Mouse (Mus musculus): Measurements from ENCODE around the gene Myl12a. TPM values are rescaled to one million over a fixed set of nuclear protein-coding genes. Genes with fewer than 3 reads are reported as not detected.
A peak's percentile ranks its signal among the peaks of the same experiment; 100 is the strongest.

The Myl12a gene
- 375 and 403 TPM in 2 replicates for polyA plus RNA-seq (2014; fragmentation: Nextera tagmentation; extraction: Ambion mirVana)

DNA sequence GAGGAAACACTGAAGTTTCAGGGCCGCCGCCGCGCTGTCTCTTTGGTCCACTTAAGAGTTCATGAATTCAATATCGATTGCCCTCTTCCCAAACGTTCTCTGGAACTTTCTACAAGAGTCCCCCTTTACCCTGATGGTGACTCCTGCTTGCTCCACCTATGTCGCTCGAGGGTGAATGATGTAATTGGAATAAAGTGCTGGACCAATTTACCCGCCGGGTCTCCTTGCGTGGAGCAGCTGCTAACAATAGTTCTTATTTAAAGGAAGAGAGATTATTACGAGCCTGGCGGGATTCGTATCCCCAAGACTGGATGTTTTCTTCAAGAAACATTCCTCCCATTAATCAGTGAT lies at the start of gene Myl12a:
Gene Myl12a, minus strand, starts transcription at position 135 of the 351 bp plus-strand sequence.
- Histone ChIP-seq H3K4me3 (ENCODE audit: low read depth, low read length) (peak within 1 kb of the TSS; percentile 90), H3K27ac (ENCODE audit: low read depth, low read length) (peak within 1 kb of the TSS; percentile 91), H3K36me3 (ENCODE audit: control insufficient read depth, insufficient read depth, low read length) (no peaks in the 10 kb centered on the region), H3K4me2 (peak within 1 kb of the TSS; percentile 66), H3K9ac (ENCODE audit: low read length) (peak within 1 kb of the TSS; percentile 88), H3K4me1 (ENCODE audit: control insufficient read depth, insufficient read depth, low read length) (peaks cover 8% of the 10 kb centered on the region), H3K9me3 (ENCODE audit: control insufficient read depth, low read length) (no peaks in the 10 kb centered on the region), H3K27me3 (ENCODE audit: control insufficient read depth, insufficient read depth, low read length) (no peaks in the 10 kb centered on the region)
- no peak for DNase-seq (ENCODE audit: low spot score, missing footprints)
- WGBS = 16% methylated on average over 14 of the region's 14 CpGs
- peak; percentile 47 for ATAC-seq (ENCODE audit: low FRiP score)

DNA sequence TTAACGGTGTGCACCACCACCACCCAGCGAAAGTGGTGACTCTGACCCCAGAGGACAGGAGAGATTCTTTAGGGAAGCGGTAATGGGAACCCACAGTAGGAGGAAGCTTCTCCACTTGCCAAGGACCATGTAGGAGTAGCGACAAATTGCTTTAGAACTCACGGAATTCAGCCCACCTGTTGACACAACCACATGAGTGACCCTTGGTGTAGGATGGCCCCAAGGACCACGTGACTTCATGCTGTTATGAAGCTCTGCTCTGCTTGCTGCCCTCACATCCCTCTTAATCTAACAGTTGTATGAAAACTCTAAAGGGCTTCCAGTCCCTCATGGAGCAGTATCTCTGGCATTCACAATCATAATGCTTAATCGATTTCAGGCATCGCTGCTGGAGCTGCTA lies 46.6 kb upstream of the Myl12a start:
- Histone ChIP-seq H3K27ac (ENCODE audit: low read depth, low read length) (no peak overlapping the region), H3K9ac (ENCODE audit: low read length) (no peak overlapping the region), H3K27me3 (ENCODE audit: control insufficient read depth, insufficient read depth, low read length) (no peaks in the 10 kb centered on the region), H3K36me3 (ENCODE audit: control insufficient read depth, insufficient read depth, low read length) (no peaks in the 10 kb centered on the region), H3K4me1 (ENCODE audit: control insufficient read depth, insufficient read depth, low read length) (no peaks in the 10 kb centered on the region), H3K4me3 (ENCODE audit: low read depth, low read length) (no peak overlapping the region), H3K9me3 (ENCODE audit: control insufficient read depth, low read length) (no peaks in the 10 kb centered on the region), H3K4me2 (no peak overlapping the region)
- ATAC-seq (ENCODE audit: low FRiP score) = no peak
- DNase-seq (ENCODE audit: low spot score, missing footprints) = no peak
- WGBS = 87% methylated on average over 8 of the region's 8 CpGs

DNA sequence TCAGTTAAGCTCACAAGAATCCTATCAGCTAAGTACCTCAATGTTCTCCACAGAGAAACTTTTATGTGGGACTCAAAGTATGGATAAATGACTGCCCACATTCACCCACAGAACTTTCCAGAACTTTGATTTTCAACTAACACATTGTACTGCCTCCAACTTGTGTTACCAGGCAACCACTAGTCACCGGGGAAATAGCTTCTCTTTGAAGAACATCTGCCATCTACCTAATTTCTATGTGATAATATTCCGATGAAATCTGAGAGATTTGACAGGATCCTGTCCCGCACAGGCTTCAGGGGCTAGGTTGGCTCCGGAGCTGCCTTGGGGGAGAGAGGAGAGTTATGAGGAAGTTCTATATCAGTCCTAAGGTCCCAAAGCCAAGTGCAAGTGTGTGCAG lies 44.2 kb upstream of the Myl12a start:
- H3K4me1 ChIP-seq (ENCODE audit: control insufficient read depth, insufficient read depth, low read length) = no peaks in the 10 kb centered on the region
- ATAC-seq (ENCODE audit: low FRiP score) = no peak
- WGBS = 91% methylated on average over 4 of the region's 4 CpGs
- DNase-seq (ENCODE audit: low spot score, missing footprints) = peak; percentile 67
- H3K9me3 ChIP-seq (ENCODE audit: control insufficient read depth, low read length) = no peaks in the 10 kb centered on the region
- H3K27me3 ChIP-seq (ENCODE audit: control insufficient read depth, insufficient read depth, low read length) = no peaks in the 10 kb centered on the region
- no peak overlapping the region for H3K9ac ChIP-seq (ENCODE audit: low read length)
- no peak overlapping the region for H3K27ac ChIP-seq (ENCODE audit: low read depth, low read length)
- H3K4me3 ChIP-seq (ENCODE audit: low read depth, low read length) = no peak overlapping the region
- H3K4me2 ChIP-seq = no peak overlapping the region
- H3K36me3 ChIP-seq (ENCODE audit: control insufficient read depth, insufficient read depth, low read length) = no peaks in the 10 kb centered on the region

DNA sequence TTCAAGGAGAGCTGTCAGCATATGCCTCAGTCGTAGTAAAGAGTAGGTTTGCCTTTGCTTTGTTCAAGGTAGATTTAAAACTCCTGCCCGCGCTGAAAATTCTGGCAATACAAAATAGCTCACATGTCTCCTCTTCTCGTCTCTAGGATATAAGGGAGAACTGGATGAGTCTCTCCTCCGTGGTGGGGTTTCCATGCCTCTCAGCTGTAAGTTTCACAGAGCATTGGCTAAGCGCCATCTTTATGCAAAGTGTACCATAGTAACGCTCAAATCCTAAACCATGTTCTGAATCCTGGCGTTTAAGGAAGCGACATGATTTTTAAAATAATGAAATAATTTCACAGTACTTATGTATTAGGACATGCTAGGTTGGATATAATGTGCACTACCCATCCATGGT lies 42.9 kb upstream of the Myl12a start:
- Histone ChIP-seq H3K36me3 (ENCODE audit: control insufficient read depth, insufficient read depth, low read length) (no peaks in the 10 kb centered on the region), H3K27ac (ENCODE audit: low read depth, low read length) (no peak overlapping the region), H3K4me1 (ENCODE audit: control insufficient read depth, insufficient read depth, low read length) (no peaks in the 10 kb centered on the region), H3K4me3 (ENCODE audit: low read depth, low read length) (no peak overlapping the region), H3K27me3 (ENCODE audit: control insufficient read depth, insufficient read depth, low read length) (no peaks in the 10 kb centered on the region), H3K9ac (ENCODE audit: low read length) (no peak overlapping the region), H3K4me2 (no peak overlapping the region), H3K9me3 (ENCODE audit: control insufficient read depth, low read length) (no peaks in the 10 kb centered on the region)
- DNase-seq (ENCODE audit: low spot score, missing footprints) = peak; percentile 57
- ATAC-seq (ENCODE audit: low FRiP score) = no peak
- 92% methylated on average over 9 of the region's 9 CpGs for WGBS

DNA sequence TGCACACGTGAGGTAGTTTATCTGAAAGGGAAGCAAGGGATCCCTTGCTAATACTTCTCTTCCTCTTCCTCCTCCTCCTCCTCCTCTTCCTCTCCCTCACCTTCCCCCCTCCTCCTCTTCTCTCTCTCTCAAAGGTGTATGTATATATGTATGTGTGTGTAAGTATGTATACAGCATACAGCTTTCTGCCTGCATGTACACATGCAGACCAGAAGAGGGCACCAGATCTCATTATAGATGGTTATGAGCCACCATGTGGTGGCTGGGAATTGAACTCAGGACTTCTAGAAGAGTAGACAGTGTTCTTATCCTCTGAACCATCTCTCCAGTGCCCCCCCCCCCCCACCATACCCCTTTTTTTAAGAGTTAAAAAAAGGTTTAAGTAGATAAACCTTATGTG lies 40.0 kb upstream of the Myl12a start:
- no peak overlapping the region for H3K9ac ChIP-seq (ENCODE audit: low read length)
- peaks cover 6% of the 10 kb centered on the region for H3K4me1 ChIP-seq (ENCODE audit: control insufficient read depth, insufficient read depth, low read length)
- no peak overlapping the region for H3K27ac ChIP-seq (ENCODE audit: low read depth, low read length)
- no peak overlapping the region for H3K4me2 ChIP-seq
- no peaks in the 10 kb centered on the region for H3K9me3 ChIP-seq (ENCODE audit: control insufficient read depth, low read length)
- H3K36me3 ChIP-seq (ENCODE audit: control insufficient read depth, insufficient read depth, low read length) = no peaks in the 10 kb centered on the region
- WGBS = 100% methylated on average over 1 of the region's 1 CpGs
- no peaks in the 10 kb centered on the region for H3K27me3 ChIP-seq (ENCODE audit: control insufficient read depth, insufficient read depth, low read length)
- DNase-seq (ENCODE audit: low spot score, missing footprints) (peak; percentile 23), ATAC-seq (ENCODE audit: low FRiP score) (no peak)
- no peak overlapping the region for H3K4me3 ChIP-seq (ENCODE audit: low read depth, low read length)

DNA sequence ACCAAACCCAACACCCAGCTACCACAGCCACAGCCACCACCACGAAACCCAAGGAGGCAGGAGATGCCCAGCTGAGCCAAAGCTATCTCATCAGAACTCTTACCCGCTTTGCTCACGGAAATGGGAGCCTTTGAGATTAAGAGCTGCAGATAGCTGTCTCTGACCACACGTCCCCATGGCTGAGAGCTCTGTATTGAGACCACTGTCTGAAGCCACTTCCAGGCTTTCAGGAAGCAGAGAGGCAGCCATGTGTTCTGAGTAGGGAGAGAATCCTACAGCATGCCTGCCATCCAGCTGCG lies 37.9 kb upstream of the Myl12a start:
- H3K4me3 ChIP-seq (ENCODE audit: low read depth, low read length) = no peak overlapping the region
- H3K27me3 ChIP-seq (ENCODE audit: control insufficient read depth, insufficient read depth, low read length) = no peaks in the 10 kb centered on the region
- no peak overlapping the region for H3K27ac ChIP-seq (ENCODE audit: low read depth, low read length)
- 63% methylated on average over 5 of the region's 5 CpGs for WGBS
- H3K4me1 ChIP-seq (ENCODE audit: control insufficient read depth, insufficient read depth, low read length) = peaks cover 6% of the 10 kb centered on the region
- no peak for DNase-seq (ENCODE audit: low spot score, missing footprints)
- H3K9ac ChIP-seq (ENCODE audit: low read length) = no peak overlapping the region
- H3K36me3 ChIP-seq (ENCODE audit: control insufficient read depth, insufficient read depth, low read length) = no peaks in the 10 kb centered on the region
- no peak for ATAC-seq (ENCODE audit: low FRiP score)
- H3K4me2 ChIP-seq = no peak overlapping the region
- H3K9me3 ChIP-seq (ENCODE audit: control insufficient read depth, low read length) = no peaks in the 10 kb centered on the region

DNA sequence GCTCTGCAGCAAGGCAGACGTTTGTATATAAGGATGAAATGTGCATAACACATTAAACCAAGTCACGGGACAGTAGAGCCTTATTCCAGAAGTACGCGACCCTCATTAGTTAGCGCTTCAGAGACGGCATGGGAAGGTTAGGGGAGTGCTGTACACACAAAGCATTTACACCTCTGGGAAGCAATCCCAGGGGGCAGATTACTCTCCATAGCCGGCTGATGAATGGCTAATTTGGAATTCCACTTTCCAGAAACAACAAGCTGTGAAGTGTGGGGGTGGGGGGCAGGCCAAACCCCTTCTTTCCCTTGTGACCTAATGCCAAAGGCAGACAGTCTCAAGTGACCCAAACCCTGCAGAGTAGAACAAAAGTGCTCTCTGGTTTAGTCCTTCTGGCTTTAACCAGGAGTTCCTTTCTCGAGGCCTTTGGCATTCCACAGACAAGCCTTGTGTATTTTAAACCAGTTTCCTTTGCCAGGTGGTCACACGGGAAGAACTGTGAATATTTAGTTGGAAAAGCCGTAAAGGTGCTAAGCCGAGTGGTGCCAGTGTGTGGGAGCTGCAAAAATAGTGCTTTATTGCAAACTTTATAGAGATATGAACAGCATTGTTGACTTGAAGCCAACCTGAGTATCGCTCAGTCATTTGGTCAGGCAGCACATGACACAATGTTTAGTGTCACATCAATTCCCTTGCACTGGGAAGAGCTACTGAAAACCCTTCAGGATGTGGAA lies 37.3 kb upstream of the Myl12a start:
- Histone ChIP-seq H3K27me3 (ENCODE audit: control insufficient read depth, insufficient read depth, low read length) (no peaks in the 10 kb centered on the region), H3K4me2 (no peak overlapping the region), H3K27ac (ENCODE audit: low read depth, low read length) (no peak overlapping the region), H3K4me1 (ENCODE audit: control insufficient read depth, insufficient read depth, low read length) (peaks cover 6% of the 10 kb centered on the region), H3K4me3 (ENCODE audit: low read depth, low read length) (no peak overlapping the region), H3K9ac (ENCODE audit: low read length) (no peak overlapping the region), H3K36me3 (ENCODE audit: control insufficient read depth, insufficient read depth, low read length) (no peaks in the 10 kb centered on the region), H3K9me3 (ENCODE audit: control insufficient read depth, low read length) (no peaks in the 10 kb centered on the region)
- peak; percentile 85 for DNase-seq (ENCODE audit: low spot score, missing footprints)
- peak; percentile 46; the same call in 1 of the 2 replicates for ATAC-seq (ENCODE audit: low FRiP score)
- 25% methylated on average over 12 of the region's 12 CpGs for WGBS

DNA sequence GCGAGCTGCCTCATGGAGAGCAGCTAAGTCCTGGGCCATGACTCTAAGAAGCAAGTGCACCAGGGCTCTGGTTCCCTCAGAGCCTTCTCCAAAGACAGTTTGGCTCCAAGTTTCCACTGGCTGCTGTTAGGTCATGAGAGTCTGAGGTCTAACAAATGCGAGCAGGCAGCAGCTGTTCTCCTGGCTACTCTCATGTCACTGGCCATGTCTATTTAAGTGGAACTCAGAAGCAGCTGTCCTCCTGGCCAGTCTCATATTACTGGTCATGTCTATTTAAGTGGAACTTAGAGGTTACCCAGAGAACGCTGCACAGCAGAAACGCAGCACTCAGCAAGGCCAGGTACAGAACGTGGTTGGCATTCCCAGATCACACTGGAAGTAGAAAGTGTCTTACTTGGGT lies 36.1 kb upstream of the Myl12a start:
- H3K27me3 ChIP-seq (ENCODE audit: control insufficient read depth, insufficient read depth, low read length) = no peaks in the 10 kb centered on the region
- peaks cover 6% of the 10 kb centered on the region for H3K4me1 ChIP-seq (ENCODE audit: control insufficient read depth, insufficient read depth, low read length)
- no peak for ATAC-seq (ENCODE audit: low FRiP score)
- no peak overlapping the region for H3K4me2 ChIP-seq
- H3K9me3 ChIP-seq (ENCODE audit: control insufficient read depth, low read length) = no peaks in the 10 kb centered on the region
- WGBS = 76% methylated on average over 5 of the region's 5 CpGs
- peak; percentile 77 for DNase-seq (ENCODE audit: low spot score, missing footprints)
- H3K4me3 ChIP-seq (ENCODE audit: low read depth, low read length) = no peak overlapping the region
- no peaks in the 10 kb centered on the region for H3K36me3 ChIP-seq (ENCODE audit: control insufficient read depth, insufficient read depth, low read length)
- no peak overlapping the region for H3K9ac ChIP-seq (ENCODE audit: low read length)
- no peak overlapping the region for H3K27ac ChIP-seq (ENCODE audit: low read depth, low read length)

DNA sequence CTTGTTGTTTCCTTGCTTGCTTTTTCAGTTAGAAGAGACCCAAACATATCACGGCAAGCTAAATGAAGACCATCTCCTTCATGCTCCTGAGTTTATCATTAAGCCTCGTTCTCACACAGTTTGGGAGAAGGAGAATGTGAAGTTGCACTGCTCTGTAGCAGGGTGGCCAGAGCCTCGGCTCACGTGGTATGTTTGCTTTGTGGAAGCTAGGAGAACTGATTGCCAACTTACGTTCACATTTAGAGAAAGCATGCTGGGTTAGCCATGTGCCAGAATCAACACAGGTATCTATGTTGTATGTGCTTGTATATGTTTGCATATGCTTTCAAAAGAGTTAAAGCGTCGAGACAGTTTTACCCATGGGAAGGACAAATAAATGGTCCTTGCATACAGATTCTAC lies 34.5 kb upstream of the Myl12a start:
- ATAC-seq (ENCODE audit: low FRiP score) = no peak

More for the DNA sequence above, 34.5 kb upstream of the Myl12a start:
- Histone ChIP-seq H3K27me3 (ENCODE audit: control insufficient read depth, insufficient read depth, low read length) (no peaks in the 10 kb centered on the region), H3K4me2 (no peak overlapping the region), H3K9ac (ENCODE audit: low read length) (no peak overlapping the region), H3K4me1 (ENCODE audit: control insufficient read depth, insufficient read depth, low read length) (peaks cover 6% of the 10 kb centered on the region), H3K9me3 (ENCODE audit: control insufficient read depth, low read length) (no peaks in the 10 kb centered on the region), H3K4me3 (ENCODE audit: low read depth, low read length) (no peak overlapping the region), H3K27ac (ENCODE audit: low read depth, low read length) (no peak overlapping the region), H3K36me3 (ENCODE audit: control insufficient read depth, insufficient read depth, low read length) (no peaks in the 10 kb centered on the region)
- no peak for DNase-seq (ENCODE audit: low spot score, missing footprints)
- WGBS = 89% methylated on average over 7 of the region's 7 CpGs
